Mouse (Mus musculus) kidney, embryonic 16.5 days (tissue): Measurements from ENCODE around the gene Letmd1. TPM values are rescaled to one million over a fixed set of nuclear protein-coding genes. Genes with fewer than 3 reads are reported as not detected.
"Not testable (repeated sequence)": the region's sequence is repeated elsewhere in the genome, so short reads cannot be mapped to it uniquely, and the experiment has no call there.

Experiments
- ATAC-seq: fragments of 200-750 bp; cut with Nextera tagmentation; 2 replicates; pipeline ENCODE4 v1.8.0; 2017; ENCODE audit warnings: moderate TSS enrichment; ENCODE audit not compliant: low FRiP score, low TSS enrichment
- H3K27ac ChIP-seq: fragments of 300-500 bp; sonication (generic); 2 replicates; pipeline ENCODE4 v1.5.1; 2014; ENCODE audit warnings: low read length
- H3K27me3 ChIP-seq: fragments of 300-500 bp; sonication (generic); 2 replicates; pipeline ENCODE4 v1.6.1; 2014; ENCODE audit warnings: low read length, control low read depth, mixed read lengths; ENCODE audit not compliant: insufficient read depth
- H3K36me3 ChIP-seq: fragments of 300-500 bp; sonication (generic); 2 replicates; pipeline ENCODE4 v1.6.1; 2014; ENCODE audit warnings: low read length, control low read depth, mixed read lengths; ENCODE audit not compliant: insufficient read depth
- H3K4me1 ChIP-seq: fragments of 300-500 bp; sonication (generic); 2 replicates; pipeline ENCODE4 v1.6.1; 2014; ENCODE audit warnings: low read length, control low read depth, mixed read lengths; ENCODE audit not compliant: insufficient read depth
- H3K4me2 ChIP-seq: fragments of 300-500 bp; sonication (generic); replicated peaks from 2 replicates; pipeline ENCODE4 v1.6.1; 2014; ENCODE audit warnings: low read depth, low read length
- H3K4me3 ChIP-seq: fragments of 300-500 bp; sonication (generic); 2 replicates; pipeline ENCODE4 v1.5.1; 2014; ENCODE audit warnings: mild to moderate bottlenecking, low read length
- H3K9ac ChIP-seq: fragments of 300-500 bp; sonication (generic); replicated peaks from 2 replicates; pipeline ENCODE4 v1.6.1; 2014; ENCODE audit warnings: low read length
- H3K9me3 ChIP-seq: fragments of 300-500 bp; sonication (generic); 2 replicates; pipeline ENCODE4 v1.6.1; 2016; ENCODE audit warnings: low read length, control low read depth
- WGBS: fragments of 180-500 bp; shearing (Covaris S2); extraction: QIAGEN DNeasy Blood & Tissue Kit; methylation state at CpG from one replicate; pipeline ENCODE4 v1.1.7; 2014; 5-methylcytosine and 5-hydroxymethylcytosine counted together
- polyA plus RNA-seq: library from polyadenylated mRNA; unstranded; fragments of >200 nt; fragmentation: Nextera tagmentation; extraction: Ambion mirVana; gene quantifications from 2 replicates; pipeline ENCODE4 v1.2.1, GENCODE M21; 2015

The Letmd1 gene
- polyA plus RNA-seq, 1 experiment from 2014 or later: 33.1 TPM

GRCm38 (mm10) chr15:100488297-100488696, 19.5 kb downstream of the Letmd1 start:
- 83% methylated on average over 1 of the region's 1 CpGs for WGBS
- Histone ChIP-seq H3K36me3 (peaks cover 31% of the 10 kb centered on the region), H3K4me1 (peaks cover 55% of the 10 kb centered on the region), H3K27ac (peak overlapping the region; percentile 75; the same call in 1 of the 2 replicates)
- H3K9ac ChIP-seq, ATAC-seq, H3K9me3 ChIP-seq, H3K4me3 ChIP-seq, H3K27me3 ChIP-seq, H3K4me2 ChIP-seq: not testable (repeated sequence)

GRCm38 (mm10) chr15:100489263-100489662, 20.4 kb downstream of the Letmd1 start:
- Histone ChIP-seq H3K4me1 (peaks cover 64% of the 10 kb centered on the region), H3K27ac (peak overlapping the region; percentile 75), H3K9ac (peak overlapping the region; percentile 24; the same call in 1 of the 2 replicates), H3K9me3 (no peaks in the 10 kb centered on the region), H3K4me2 (0 out of 2 replicates have a peak overlapping the region, but pooled peaks have one; percentile 5), H3K36me3 (peaks cover 23% of the 10 kb centered on the region), H3K27me3 (no peaks in the 10 kb centered on the region), H3K4me3 (no peak overlapping the region)
- peak; percentile 64; the same call in 1 of the 2 replicates for ATAC-seq
- WGBS: 36% methylated on average over 15 of the region's 15 CpGs

- Histone ChIP-seq H3K4me3 (no peak overlapping the region), H3K4me2 (no peak overlapping the region), H3K9ac (no peak overlapping the region), H3K27ac (no peak overlapping the region), H3K36me3 (peaks cover 11% of the 10 kb centered on the region), H3K9me3 (no peaks in the 10 kb centered on the region), H3K4me1 (peaks cover 54% of the 10 kb centered on the region), H3K27me3 (no peaks in the 10 kb centered on the region)
- 56% methylated on average over 9 of the region's 9 CpGs for WGBS
- ATAC-seq: no peak
Measured at GRCm38 (mm10) chr15:100491966-100492365, 23.1 kb downstream of the Letmd1 start.

- peak overlapping the region; percentile 78 for H3K4me2 ChIP-seq
- peak overlapping the region; percentile 93 for H3K27ac ChIP-seq
- H3K4me3 ChIP-seq: peak overlapping the region; percentile 90
- no peaks in the 10 kb centered on the region for H3K27me3 ChIP-seq
- H3K9ac ChIP-seq: peak overlapping the region; percentile 98
- WGBS: under 1% methylated on average over 25 of the region's 29 CpGs
- H3K4me1 ChIP-seq: peaks cover 39% of the 10 kb centered on the region
- peak; percentile 80 for ATAC-seq
- no peaks in the 10 kb centered on the region for H3K36me3 ChIP-seq
- no peaks in the 10 kb centered on the region for H3K9me3 ChIP-seq
Measured at GRCm38 (mm10) chr15:100494647-100495046, 25.8 kb downstream of the Letmd1 start.

- Histone ChIP-seq H3K4me1 (peaks cover 35% of the 10 kb centered on the region), H3K27me3 (no peaks in the 10 kb centered on the region), H3K27ac (peak within 1 kb of the TSS; percentile 93), H3K4me3 (peak within 1 kb of the TSS; percentile 90), H3K9ac (peak within 1 kb of the TSS; percentile 98), H3K4me2 (peak within 1 kb of the TSS; percentile 78), H3K9me3 (no peaks in the 10 kb centered on the region), H3K36me3 (no peaks in the 10 kb centered on the region)
- under 1% methylated on average over 40 of the region's 40 CpGs for WGBS
- peak; percentile 98 for ATAC-seq
Measured at GRCm38 (mm10) chr15:100495102-100495501, 26.3 kb downstream of the Letmd1 start, which contains the start of gene Csrnp2. TSS of gene Csrnp2 (minus strand) at chr15:100495488.

GRCm38 (mm10) chr15:100499506-100499905, 30.7 kb downstream of the Letmd1 start:
- not testable (repeated sequence) for H3K4me1 ChIP-seq, H3K4me3 ChIP-seq, H3K9me3 ChIP-seq, H3K4me2 ChIP-seq, H3K9ac ChIP-seq, ATAC-seq, H3K27ac ChIP-seq, H3K27me3 ChIP-seq
- peaks cover 12% of the 10 kb centered on the region; the same call in 1 of the 2 replicates for H3K36me3 ChIP-seq
- 49% methylated on average over 8 of the region's 8 CpGs for WGBS

- H3K4me2 ChIP-seq: no peak overlapping the region
- H3K27ac ChIP-seq: no peak overlapping the region
- H3K36me3 ChIP-seq: peaks cover 55% of the 10 kb centered on the region
- no peak overlapping the region for H3K9ac ChIP-seq
- no peaks in the 10 kb centered on the region for H3K27me3 ChIP-seq
- no peaks in the 10 kb centered on the region for H3K4me1 ChIP-seq
- no peak overlapping the region for H3K4me3 ChIP-seq
- 77% methylated on average over 13 of the region's 13 CpGs for WGBS
- no peak for ATAC-seq
- H3K9me3 ChIP-seq: no peaks in the 10 kb centered on the region
Measured at GRCm38 (mm10) chr15:100508454-100509167, 39.8 kb downstream of the Letmd1 start.

GRCm38 (mm10) chr15:100510072-100510471, 41.2 kb downstream of the Letmd1 start:
- H3K9me3 ChIP-seq: no peaks in the 10 kb centered on the region
- no peaks in the 10 kb centered on the region for H3K4me1 ChIP-seq
- no peak overlapping the region for H3K4me3 ChIP-seq
- no peak overlapping the region for H3K4me2 ChIP-seq
- ATAC-seq: no peak
- peaks cover 60% of the 10 kb centered on the region for H3K36me3 ChIP-seq
- no peak overlapping the region for H3K27ac ChIP-seq
- H3K27me3 ChIP-seq: no peaks in the 10 kb centered on the region
- no peak overlapping the region for H3K9ac ChIP-seq
- 85% methylated on average over 11 of the region's 11 CpGs for WGBS

- no peaks in the 10 kb centered on the region for H3K27me3 ChIP-seq
- peaks cover 65% of the 10 kb centered on the region for H3K36me3 ChIP-seq
- no peaks in the 10 kb centered on the region for H3K4me1 ChIP-seq
- H3K4me2 ChIP-seq: no peak overlapping the region
- no peak overlapping the region for H3K4me3 ChIP-seq
- no peak overlapping the region for H3K27ac ChIP-seq
- no peak overlapping the region for H3K9ac ChIP-seq
- H3K9me3 ChIP-seq: no peaks in the 10 kb centered on the region
- 81% methylated on average over 4 of the region's 4 CpGs for WGBS
- no peak for ATAC-seq
Measured at GRCm38 (mm10) chr15:100513387-100513786, 44.6 kb downstream of the Letmd1 start.

- Histone ChIP-seq H3K27me3 (no peaks in the 10 kb centered on the region), H3K36me3 (peaks cover 67% of the 10 kb centered on the region), H3K4me1 (no peaks in the 10 kb centered on the region), H3K4me2 (no peak overlapping the region), H3K4me3 (no peak overlapping the region), H3K9me3 (no peaks in the 10 kb centered on the region), H3K9ac (no peak overlapping the region), H3K27ac (no peak overlapping the region)
- 81% methylated on average over 2 of the region's 2 CpGs for WGBS
- no peak for ATAC-seq
Measured at GRCm38 (mm10) chr15:100515121-100515520, 46.3 kb downstream of the Letmd1 start.
